Mouse (Mus musculus) ES-E14 (cell line): Measurements from ENCODE around the gene Mctp2.

ENCODE experiments used
- HCFC1 ChIP-seq: IDR thresholded peaks from 2 replicates; pipeline ENCODE4 v1.6.1; 2012; ENCODE audit warnings: low read length, inconsistent platforms, borderline replicate concordance; ENCODE audit not compliant: insufficient read depth
- MAFK ChIP-seq: IDR thresholded peaks from 2 replicates; pipeline ENCODE4 v1.6.1; 2014; ENCODE audit warnings: mild to moderate bottlenecking, low read depth, low read length, inconsistent platforms; ENCODE audit not compliant: insufficient read depth
- ZC3H11A ChIP-seq: IDR thresholded peaks from 2 replicates; pipeline ENCODE4 v1.6.1; 2012; ENCODE audit warnings: low read depth, mild to moderate bottlenecking, inconsistent platforms, low read length, borderline replicate concordance
- ZNF384 ChIP-seq: IDR thresholded peaks from 2 replicates; pipeline ENCODE4 v1.6.1; 2012; ENCODE audit warnings: low read depth, low read length, inconsistent platforms

GRCm38 (mm10) chr7:72047588-72048585 is 258.5 kb downstream of the Mctp2 start:
- TF ChIP-seq MAFK (no peak), HCFC1 (no peak), ZNF384 (no peak), ZC3H11A (no peak)
